Mouse (Mus musculus) liver, embryonic 14.5 days (tissue): Measurements from ENCODE around the gene Khk. TPM values are rescaled to one million over a fixed set of nuclear protein-coding genes. Genes with fewer than 3 reads are reported as not detected.

Experiments
- ATAC-seq: fragments of 200-750 bp; cut with Nextera tagmentation; 2 replicates; pipeline ENCODE4 v1.8.0; 2017; ENCODE audit warnings: moderate number of reproducible peaks, mild to moderate bottlenecking, moderate library complexity; ENCODE audit not compliant: insufficient read depth
- DNase-seq, 3 experiments: peaks; one replicate each; pipeline ENCODE4 v3.0.0-alpha.2; 2012 to 2013; ENCODE audit warnings: low read depth in 3 of 3, low spot score in 3 of 3
- H3K27ac ChIP-seq: fragments of 300-500 bp; sonication (generic); 2 replicates; pipeline ENCODE4 v1.5.1; 2014; ENCODE audit warnings: moderate library complexity, mild to moderate bottlenecking, control low read depth, inconsistent platforms
- H3K27me3 ChIP-seq: fragments of 300-500 bp; sonication (generic); 2 replicates; pipeline ENCODE4 v1.6.1; 2014; ENCODE audit warnings: mild to moderate bottlenecking, low read length, moderate library complexity; ENCODE audit not compliant: control insufficient read depth, insufficient read depth
- H3K36me3 ChIP-seq: fragments of 300-500 bp; sonication (generic); replicated peaks from 2 replicates; pipeline ENCODE4 v1.6.1; 2014; ENCODE audit warnings: low read depth; ENCODE audit not compliant: control insufficient read depth, insufficient read depth
- H3K4me1 ChIP-seq, 2 experiments: fragments of 200-500 bp in 1 of 2; fragments of 300-500 bp in 1 of 2; sonication (generic) in 1 of 2; replicated peaks; 2 replicates each; pipeline ENCODE4 v1.6.1; 2012 to 2014; ENCODE audit warnings: antibody characterized with exemption in 1 of 2, inconsistent platforms in 1 of 2, low read length in 1 of 2; ENCODE audit not compliant: control insufficient read depth in 2 of 2, insufficient read depth in 2 of 2
- H3K4me2 ChIP-seq: fragments of 300-500 bp; sonication (generic); 2 replicates; pipeline ENCODE4 v1.6.1; 2014; ENCODE audit warnings: low read depth, mild to moderate bottlenecking, control low read depth, moderate library complexity
- H3K4me3 ChIP-seq, 2 experiments: fragments of 200-500 bp in 1 of 2; fragments of 300-500 bp in 1 of 2; sonication (generic) in 1 of 2; 2 replicates each; pipeline ENCODE4 v1.5.1; 2012 to 2014; ENCODE audit warnings: low read depth in 2 of 2, low read length in 2 of 2, mild to moderate bottlenecking in 2 of 2, control low read depth in 1 of 2, inconsistent platforms in 1 of 2, moderate library complexity in 1 of 2; ENCODE audit not compliant: insufficient read depth in 1 of 2
- H3K9ac ChIP-seq: fragments of 300-500 bp; sonication (generic); replicated peaks from 2 replicates; pipeline ENCODE4 v1.6.1; 2014; ENCODE audit warnings: mild to moderate bottlenecking, control low read depth, moderate library complexity
- H3K9me3 ChIP-seq: fragments of 300-500 bp; sonication (generic); 2 replicates; pipeline ENCODE4 v1.6.1; 2016; ENCODE audit warnings: low read length, mixed read lengths; ENCODE audit not compliant: control insufficient read depth
- CTCF ChIP-seq: IDR thresholded peaks from 2 replicates; pipeline ENCODE4 v1.5.1; 2016; ENCODE audit warnings: antibody characterized with exemption, low read depth, control low read depth
- EP300 ChIP-seq: IDR thresholded peaks from 2 replicates; pipeline ENCODE4 v1.6.1; 2016; ENCODE audit warnings: antibody characterized with exemption, low read depth
- WGBS: fragments of 180-500 bp; shearing (Covaris S2); extraction: QIAGEN DNeasy Blood & Tissue Kit; methylation state at CpG from one replicate; pipeline ENCODE4 v1.1.7; 2014; ENCODE audit not compliant: insufficient replicate concordance; 5-methylcytosine and 5-hydroxymethylcytosine counted together
- polyA plus RNA-seq, 2 experiments: library from polyadenylated mRNA; depleted of rRNA in 1 of 2; stranded (reverse) in 1 of 2; unstranded in 1 of 2; fragments of >200 nt; fragmentation: Nextera tagmentation in 1 of 2; extraction: Ambion mirVana in 1 of 2; gene quantifications; 2 replicates each; pipeline versions ENCODE4 v1.2.1 to v1.2.3; 2012 to 2014

The Khk gene
- polyA plus RNA-seq, 2 experiments, result 30.3 to 38.8 TPM

DNA sequence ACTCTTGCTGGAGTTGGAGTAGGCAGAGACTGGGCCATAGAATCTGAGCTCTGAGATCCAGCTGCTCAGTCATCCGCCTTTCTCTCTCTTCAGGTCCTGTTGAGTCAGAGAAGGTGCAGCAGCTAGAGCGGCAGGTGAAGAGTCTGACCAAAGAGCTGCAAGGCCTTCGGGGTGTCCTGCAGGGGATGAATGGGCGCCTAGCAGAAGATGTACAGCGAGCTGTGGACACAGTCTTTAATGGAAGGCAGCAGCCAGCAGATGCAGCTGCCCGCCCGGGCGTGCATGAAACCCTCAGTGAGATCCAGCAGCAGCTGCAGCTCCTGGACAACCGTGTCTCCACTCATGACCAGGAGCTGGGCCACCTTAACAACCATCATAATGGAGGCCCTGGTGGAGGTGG, 4.4 kb upstream of the Khk start:
- Histone ChIP-seq H3K36me3 (no peaks in the 10 kb centered on the region), H3K4me1 (peaks cover 12 to 44% of the 10 kb centered on the region in 2 experiments), H3K27me3 (no peaks in the 10 kb centered on the region), H3K9me3 (no peaks in the 10 kb centered on the region), H3K4me2 (no peak overlapping the region), H3K4me3 (no peak overlapping the region), H3K9ac (no peak overlapping the region), H3K27ac (no peak overlapping the region)
- ATAC-seq (no peak), DNase-seq (no peak)
- WGBS, result 75% methylated on average over 9 of the region's 9 CpGs
- no peak for TF ChIP-seq EP300
- TF ChIP-seq CTCF, result no peak

DNA sequence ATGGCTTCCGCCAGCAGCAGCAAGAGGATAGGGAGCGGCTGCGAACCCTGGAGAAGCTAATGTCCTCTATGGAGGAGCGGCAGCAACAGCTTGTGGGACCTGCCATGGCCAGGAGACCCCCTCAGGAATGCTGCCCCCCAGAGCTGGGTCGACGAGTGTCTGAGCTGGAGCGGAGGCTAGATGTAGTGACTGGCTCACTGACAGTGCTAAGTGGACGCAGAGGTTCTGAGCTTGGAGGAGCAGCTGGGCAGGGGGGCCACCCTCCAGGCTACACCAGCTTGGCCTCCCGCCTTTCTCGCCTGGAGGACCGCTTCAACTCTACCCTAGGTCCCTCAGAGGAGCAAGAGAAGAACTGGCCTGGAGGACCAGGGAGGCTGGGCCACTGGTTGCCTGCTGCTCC, 3.9 kb upstream of the Khk start:
- Histone ChIP-seq H3K36me3 (no peaks in the 10 kb centered on the region), H3K4me1 (peaks cover 15 to 44% of the 10 kb centered on the region in 2 experiments), H3K9me3 (no peaks in the 10 kb centered on the region), H3K9ac (no peak overlapping the region), H3K27ac (no peak overlapping the region), H3K4me3 (no peak overlapping the region), H3K27me3 (no peaks in the 10 kb centered on the region), H3K4me2 (no peak overlapping the region)
- TF ChIP-seq CTCF, result no peak
- TF ChIP-seq EP300, result no peak
- WGBS, result 78% methylated on average over 11 of the region's 11 CpGs
- ATAC-seq (no peak), DNase-seq (no peak)

DNA sequence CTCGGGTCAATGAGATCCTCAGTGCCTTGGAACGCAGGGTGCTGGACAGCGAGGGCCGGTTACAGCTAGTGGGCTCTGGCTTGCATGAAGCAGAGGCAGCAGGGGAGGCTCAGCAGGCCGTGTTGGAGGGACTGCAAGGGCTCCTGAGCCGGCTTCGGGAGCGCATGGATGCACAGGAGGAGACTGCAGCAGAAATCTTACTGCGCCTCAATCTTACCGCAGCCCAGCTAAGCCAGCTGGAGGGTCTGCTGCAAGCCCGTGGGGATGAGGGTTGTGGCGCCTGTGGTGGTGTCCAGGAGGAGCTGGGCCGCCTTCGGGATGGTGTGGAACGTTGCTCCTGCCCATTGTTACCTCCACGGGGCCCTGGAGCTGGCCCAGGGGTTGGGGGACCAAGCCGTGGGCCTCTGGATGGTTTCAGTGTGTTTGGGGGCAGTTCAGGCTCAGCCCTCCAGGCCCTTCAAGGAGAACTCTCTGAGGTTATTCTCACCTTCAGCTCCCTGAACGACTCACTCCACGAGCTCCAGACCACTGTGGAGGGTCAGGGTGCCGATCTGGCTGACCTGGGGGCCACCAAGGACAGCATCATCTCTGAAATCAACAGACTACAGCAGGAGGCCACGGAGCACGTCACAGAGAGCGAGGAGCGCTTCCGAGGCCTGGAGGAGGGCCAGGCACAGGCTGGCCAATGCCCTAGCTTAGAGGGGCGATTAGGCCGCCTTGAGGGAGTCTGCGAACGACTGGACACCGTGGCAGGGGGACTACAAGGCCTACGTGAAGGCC, 3.1 kb upstream of the Khk start:
- WGBS, result 79% methylated on average over 31 of the region's 31 CpGs
- Histone ChIP-seq H3K4me3 (no peak overlapping the region), H3K36me3 (no peaks in the 10 kb centered on the region), H3K4me2 (no peak overlapping the region), H3K9me3 (no peaks in the 10 kb centered on the region), H3K27me3 (no peaks in the 10 kb centered on the region), H3K4me1 (peaks cover 21 to 44% of the 10 kb centered on the region in 2 experiments), H3K9ac (no peak overlapping the region), H3K27ac (no peak overlapping the region)
- TF ChIP-seq EP300 (no peak), CTCF (no peak)
- ATAC-seq (no peak), DNase-seq (no peak)

DNA sequence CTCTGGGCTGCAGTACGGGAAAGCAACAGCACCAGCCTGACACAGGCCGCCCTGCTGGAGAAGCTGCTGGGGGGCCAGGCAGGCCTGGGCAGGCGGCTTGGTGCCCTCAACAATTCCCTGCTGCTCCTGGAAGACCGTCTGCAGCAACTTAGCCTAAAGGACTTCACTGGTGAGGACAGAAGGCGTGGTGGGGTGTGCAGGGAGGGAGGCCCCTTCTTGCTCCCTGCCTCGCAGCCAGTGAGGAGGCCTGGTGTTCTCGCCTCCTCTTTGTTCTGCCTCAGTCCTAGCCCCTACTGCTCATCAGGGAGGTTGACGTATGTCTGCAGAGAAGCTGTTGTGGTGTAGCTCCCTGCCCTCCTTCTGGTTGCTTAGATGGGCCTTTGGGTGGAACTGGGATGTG, 2.5 kb upstream of the Khk start:
- Histone ChIP-seq H3K27ac (no peak overlapping the region), H3K36me3 (no peaks in the 10 kb centered on the region), H3K4me3 (no peak overlapping the region), H3K27me3 (no peaks in the 10 kb centered on the region), H3K4me1 (peaks cover 21 to 45% of the 10 kb centered on the region in 2 experiments), H3K9me3 (no peaks in the 10 kb centered on the region), H3K4me2 (no peak overlapping the region), H3K9ac (no peak overlapping the region)
- no peak for ATAC-seq
- 75% methylated on average over 8 of the region's 8 CpGs for WGBS
- DNase-seq, result no peak
- TF ChIP-seq EP300, result no peak
- no peak for TF ChIP-seq CTCF

DNA sequence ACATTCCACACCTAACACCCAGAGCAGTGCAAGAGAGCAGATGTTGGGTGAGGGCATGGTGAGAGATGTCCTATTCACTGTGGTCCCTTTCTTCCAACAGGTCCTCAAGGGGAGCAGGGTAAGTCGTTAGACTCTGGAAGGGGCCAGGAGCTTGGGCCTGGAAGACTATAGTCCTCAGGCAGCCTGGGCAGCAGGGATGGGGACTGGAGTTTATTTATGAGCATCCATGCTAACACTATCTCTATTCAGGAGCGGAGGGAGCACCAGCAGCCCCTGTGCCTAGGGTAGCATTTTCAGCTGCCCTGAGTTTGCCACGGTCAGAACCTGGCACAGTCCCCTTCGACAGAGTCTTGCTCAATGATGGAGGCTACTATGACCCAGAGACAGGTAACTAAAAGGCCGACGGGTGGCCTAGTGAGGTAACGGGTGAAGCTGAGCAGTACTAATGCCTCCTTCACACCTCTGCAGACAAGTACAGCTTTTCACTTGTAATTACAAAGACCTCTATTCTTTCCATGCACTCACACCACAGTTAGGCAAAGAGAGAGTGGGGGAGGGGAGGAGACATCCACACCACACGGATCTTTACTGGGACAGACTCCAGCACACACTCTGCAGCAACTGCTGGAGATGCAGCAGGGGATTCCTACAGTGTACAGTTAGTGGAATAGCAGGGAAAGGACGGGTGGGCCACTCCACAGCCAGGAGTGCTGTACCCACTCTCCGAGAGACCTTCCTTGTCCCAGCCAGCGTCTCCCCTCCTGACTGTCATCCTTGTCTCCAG, 1.2 kb upstream of the Khk start:
- H3K4me2 ChIP-seq, result no peak overlapping the region

More for the DNA sequence above, 1.2 kb upstream of the Khk start:
- TF ChIP-seq CTCF, result no peak
- no peak for TF ChIP-seq EP300
- H3K27ac ChIP-seq, result no peak overlapping the region
- H3K27me3 ChIP-seq, result no peaks in the 10 kb centered on the region
- H3K9me3 ChIP-seq, result no peaks in the 10 kb centered on the region
- no peak overlapping the region for H3K9ac ChIP-seq
- H3K4me1 ChIP-seq, result peaks cover 16 to 37% of the 10 kb centered on the region in 2 experiments
- ATAC-seq (no peak), DNase-seq (no peak)
- H3K36me3 ChIP-seq, result no peaks in the 10 kb centered on the region
- 73% methylated on average over 11 of the region's 11 CpGs for WGBS
- no peak overlapping the region for H3K4me3 ChIP-seq
